Comparison of ENCODE assay signal across 13 mouse cellular contexts in the genomic region with DNA sequence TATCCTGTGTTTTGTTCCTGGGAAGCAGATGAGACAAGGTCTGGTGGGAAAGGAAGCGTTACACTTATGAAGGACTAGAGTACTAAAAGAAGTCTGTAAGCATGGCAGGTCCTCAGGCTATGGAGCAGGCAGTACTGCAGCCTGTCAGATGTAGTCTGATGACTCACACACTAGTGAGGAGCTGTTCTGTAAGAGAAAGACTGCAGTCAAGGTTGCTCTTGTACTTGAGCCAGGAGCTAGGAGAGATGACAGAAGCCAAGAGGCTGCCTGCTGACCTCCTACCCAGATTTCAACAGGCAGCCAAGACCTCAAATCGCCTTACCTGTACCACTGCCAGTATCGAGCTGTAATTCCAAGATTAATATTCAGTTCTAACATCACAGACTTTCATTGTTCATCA.
A peak's percentile ranks its signal among the peaks of the same experiment; 100 is the strongest.
DNase-seq lines count a peak whose midpoint lies in the region; ATAC-seq lines count a peak whose summit lies in the region.
"Had no signal": no experiment of that assay in that cellular context is flagged by ENCODE, and none has a peak within 500 bp of the region (broad histone marks: within the 10 kb centered on the region; RNA-seq: fewer than 3 reads in every experiment).

No protein-coding gene starts in this region.

- 73% methylated on average over 3 of the region's 3 CpGs for WGBS in heart, embryonic 10.5 days

- H3K27ac ChIP-seq in heart, embryonic 10.5 days: no peak overlapping the region
- H3K27ac ChIP-seq: left cerebral cortex, adult 2 months; liver, embryonic 14.5 days; neural tube, embryonic 13.5 days had no signal

- peak; percentile 5 for DNase-seq in kidney, adult 9 months
- no peak for DNase-seq in kidney, adult 18-20 months
- DNase-seq in 416B (ENCODE audit: low read depth): peak; percentile 17
- DNase-seq in brain, adult 2 months (ENCODE audit: low read depth, low spot score): peak; percentile 70
- DNase-seq in cerebellum, postnatal 25 days: peak; percentile 71 to 79
- DNase-seq in heart, postnatal 25 days (ENCODE audit: low spot score): no peak
- no peak for DNase-seq in heart, embryonic 10.5 days (ENCODE audit: low spot score)
- DNase-seq: heart, postnatal 36 days; right cerebral cortex, postnatal 14 days had no signal

- no peaks in the 10 kb centered on the region for H3K4me1 ChIP-seq in heart, embryonic 10.5 days
- H3K4me1 ChIP-seq: neural tube, embryonic 13.5 days had no signal

- ATAC-seq in megakaryocyte, adult 5-6 weeks (ENCODE audit: poor library complexity, severe bottlenecking): no peak

- no peaks in the 10 kb centered on the region for H3K27me3 ChIP-seq in heart, embryonic 10.5 days (ENCODE audit: insufficient read depth, poor library complexity, severe bottlenecking)
- H3K27me3 ChIP-seq: neural tube, embryonic 13.5 days had no signal

- no peaks in the 10 kb centered on the region for H3K9me3 ChIP-seq in heart, embryonic 10.5 days
- H3K9me3 ChIP-seq: neural tube, embryonic 13.5 days had no signal

- no peaks in the 10 kb centered on the region for H3K36me3 ChIP-seq in heart, embryonic 10.5 days
- H3K36me3 ChIP-seq: neural tube, embryonic 13.5 days had no signal

- H3K4me3 ChIP-seq in heart, embryonic 10.5 days: no peak overlapping the region
- H3K4me3 ChIP-seq: left cerebral cortex, adult 2 months; neural tube, embryonic 13.5 days had no signal

- intact Hi-C loops in heart, postnatal 25 days (cut with DNase I): no loop called here

Comparison
In these comparisons a context has a peak if more than half of its experiments do, and no peak if none do; other contexts are left out.
1. DNase-seq: peak in kidney, adult 9 months (single experiment), 416B (single experiment), brain, adult 2 months (single experiment) and cerebellum, postnatal 25 days (2 of 2); none in kidney, adult 18-20 months (single experiment), heart, postnatal 25 days (single experiment) and heart, embryonic 10.5 days (single experiment).